Mouse (Mus musculus): Measurements from ENCODE around the gene Lpin2. TPM values are rescaled to one million over a fixed set of nuclear protein-coding genes. Genes with fewer than 3 reads are reported as not detected.

Gene Lpin2
- total RNA-seq, 2 experiments from 2014 or later = 101 to 104 TPM

- DNase-seq (ENCODE audit: low spot score in 2 of 2) = no peak
These were observed 77.4 kb downstream of the Lpin2 start for GRCm38 (mm10) chr17:71259727-71260126.

GRCm38 (mm10) chr17:71260658-71261057 lies 78.3 kb downstream of the Lpin2 start:
- DNase-seq (ENCODE audit: low spot score in 2 of 2) = no peak

- DNase-seq (ENCODE audit: low spot score in 2 of 2) = no peak
These were observed 80.8 kb downstream of the Lpin2 start for GRCm38 (mm10) chr17:71263136-71263535.

- no peak for DNase-seq (ENCODE audit: low spot score in 2 of 2)
These were observed 82.4 kb downstream of the Lpin2 start for GRCm38 (mm10) chr17:71264739-71265138.

- no peak for DNase-seq (ENCODE audit: low spot score in 2 of 2)
These were observed 83.1 kb downstream of the Lpin2 start for GRCm38 (mm10) chr17:71265336-71266051.

- no peak for DNase-seq (ENCODE audit: low spot score in 2 of 2)
These were observed 85.0 kb downstream of the Lpin2 start for GRCm38 (mm10) chr17:71267374-71267773.

GRCm38 (mm10) chr17:71268152-71268551 lies 85.8 kb downstream of the Lpin2 start:
- no peak for DNase-seq (ENCODE audit: low spot score in 2 of 2)

- DNase-seq (ENCODE audit: low spot score in 2 of 2) = no peak
These were observed 86.2 kb downstream of the Lpin2 start for GRCm38 (mm10) chr17:71268599-71268998.

GRCm38 (mm10) chr17:71273901-71274300 lies 91.5 kb downstream of the Lpin2 start:
- no peak for DNase-seq (ENCODE audit: low spot score in 2 of 2)

- DNase-seq (ENCODE audit: low spot score in 2 of 2) = no peak
These were observed 94.4 kb downstream of the Lpin2 start for GRCm38 (mm10) chr17:71276771-71277170.

- no peak for DNase-seq (ENCODE audit: low spot score in 2 of 2)
These were observed 95.5 kb downstream of the Lpin2 start for GRCm38 (mm10) chr17:71277701-71278491.

- DNase-seq (ENCODE audit: low spot score in 2 of 2) = no peak
These were observed 100.4 kb downstream of the Lpin2 start for GRCm38 (mm10) chr17:71282716-71283115.

GRCm38 (mm10) chr17:71283237-71283636 lies 100.9 kb downstream of the Lpin2 start:
- DNase-seq (ENCODE audit: low spot score in 2 of 2) = no peak

GRCm38 (mm10) chr17:71284890-71285289 lies 102.5 kb downstream of the Lpin2 start:
- DNase-seq (ENCODE audit: low spot score in 2 of 2) = no peak

- DNase-seq (ENCODE audit: low spot score in 2 of 2) = no peak
These were observed 103.6 kb downstream of the Lpin2 start for GRCm38 (mm10) chr17:71285929-71286328.

- no peak for DNase-seq (ENCODE audit: low spot score in 2 of 2)
These were observed 105.2 kb downstream of the Lpin2 start for GRCm38 (mm10) chr17:71287586-71287985.

GRCm38 (mm10) chr17:71288145-71288758 lies 105.9 kb downstream of the Lpin2 start:
- no peak for DNase-seq (ENCODE audit: low spot score in 2 of 2)

GRCm38 (mm10) chr17:71288808-71289548 lies 106.6 kb downstream of the Lpin2 start:
- DNase-seq (ENCODE audit: low spot score in 2 of 2) = no peak

GRCm38 (mm10) chr17:71289572-71290176 lies 107.3 kb downstream of the Lpin2 start:
- no peak for DNase-seq (ENCODE audit: low spot score in 2 of 2)

GRCm38 (mm10) chr17:71290486-71291410 lies 108.4 kb downstream of the Lpin2 start:
- DNase-seq (ENCODE audit: low spot score in 2 of 2) = no peak
